Mouse (Mus musculus): Measurements from ENCODE around the gene Rgs19.

DNA sequence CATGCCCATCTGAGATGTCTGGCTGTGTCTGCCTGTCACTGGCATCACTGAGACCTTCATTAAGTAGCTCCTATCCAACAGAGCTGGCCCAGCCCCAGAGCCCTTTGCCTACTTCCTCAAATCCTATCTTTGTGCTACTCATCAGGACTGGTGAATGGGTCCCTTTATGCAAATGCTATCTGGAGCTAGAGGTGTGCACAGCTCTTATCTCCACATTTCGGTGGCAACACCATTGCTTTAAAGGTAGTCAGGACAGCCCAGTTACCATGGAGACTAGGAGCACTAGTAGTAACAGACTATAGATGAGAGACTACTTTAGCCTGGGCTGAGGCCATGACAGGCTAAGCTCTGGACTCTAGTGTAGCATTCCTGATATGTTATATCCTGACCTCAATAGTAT, 9.1 kb downstream of the Rgs19 start:
- no peak for TF ChIP-seq CTCF (IDR thresholded peaks at IDR 0.05; ENCODE audit: borderline replicate concordance, control insufficient read depth, extremely low read depth, insufficient read depth, low read length, poor library complexity)
- no peak for TF ChIP-seq POLR2A (IDR thresholded peaks at IDR 0.05; ENCODE audit: control insufficient read depth, extremely low read depth, insufficient read depth, low read length, poor library complexity)

Data from thymus, adult 2 months (tissue).